Mouse (Mus musculus): ENCODE data around the gene Six1. TPM values are rescaled to one million over a fixed set of nuclear protein-coding genes. Genes with fewer than 3 reads are reported as not detected.
"Not testable (repeated sequence)": the region's sequence is repeated elsewhere in the genome, so short reads cannot be mapped to it uniquely, and the experiment has no call there.

The Six1 gene
- total RNA-seq, 2 experiments from 2014 or later, result not detected

DNA sequence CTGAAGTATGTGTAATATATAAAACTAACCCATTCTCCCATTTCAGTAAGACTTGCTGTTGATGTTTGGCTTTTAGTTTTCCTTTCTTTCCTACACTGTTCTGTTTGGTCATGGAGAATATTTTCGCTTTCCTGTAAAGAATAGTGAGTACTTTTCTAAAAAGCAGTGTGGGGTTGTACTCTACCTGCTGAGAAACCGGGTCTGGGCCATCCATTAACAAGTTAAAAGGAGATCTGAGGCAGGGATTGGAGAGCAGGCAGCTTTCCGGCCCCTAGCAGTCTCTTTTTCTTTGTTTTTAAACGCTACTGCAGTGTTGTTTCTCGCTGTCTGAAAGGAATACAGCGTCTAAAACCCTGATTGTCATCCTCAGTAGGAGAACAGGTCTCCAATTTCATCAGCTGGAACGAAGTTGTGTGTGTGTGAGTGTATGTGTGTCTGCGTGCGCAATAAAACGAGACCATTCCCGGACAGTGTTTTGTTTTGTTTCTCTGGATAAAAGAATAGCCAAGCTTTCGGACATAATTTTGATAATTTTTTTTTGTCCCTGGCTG lies 15.2 kb downstream of the Six1 start:
- ATAC-seq (replicated peaks; ENCODE audit: low FRiP score, low TSS enrichment, poor library complexity, severe bottlenecking), result no peak

DNA sequence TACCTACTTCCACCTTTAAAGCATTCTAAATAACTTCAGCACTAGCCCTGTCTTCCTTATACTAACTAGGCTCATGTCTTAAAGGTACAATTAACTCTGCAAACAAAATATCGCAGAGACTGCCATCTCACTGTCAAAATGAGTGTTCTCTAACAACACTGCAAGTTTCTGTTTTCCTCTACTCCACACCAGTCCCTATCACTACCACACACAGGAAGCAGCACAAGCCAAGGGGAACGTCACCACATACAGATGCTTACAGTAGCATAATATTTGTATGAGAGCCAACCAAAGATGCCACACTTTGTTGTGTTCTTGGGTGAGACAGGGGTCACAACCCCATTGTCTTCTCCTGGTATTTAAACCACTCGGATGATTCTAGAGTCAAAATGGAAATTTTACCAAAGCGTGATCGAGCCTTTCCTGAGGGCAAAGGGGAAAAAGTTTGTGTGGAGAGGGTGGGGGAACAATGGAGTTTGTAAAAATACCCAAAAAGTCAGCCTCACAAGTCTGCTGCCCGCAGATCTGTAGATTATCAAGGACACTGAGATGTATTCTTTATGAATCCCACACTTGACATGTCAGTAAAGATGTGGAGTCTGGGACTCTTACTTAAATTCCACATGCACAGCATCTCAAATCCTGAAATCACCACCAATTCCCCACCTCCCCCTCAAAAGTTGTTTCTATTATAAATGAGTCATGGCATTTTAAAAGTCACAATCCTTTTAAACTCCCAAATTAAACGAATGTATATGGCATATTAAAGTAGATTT lies 16.1 kb downstream of the Six1 start:
- ATAC-seq (replicated peaks; ENCODE audit: low FRiP score, low TSS enrichment, poor library complexity, severe bottlenecking), result no peak

DNA sequence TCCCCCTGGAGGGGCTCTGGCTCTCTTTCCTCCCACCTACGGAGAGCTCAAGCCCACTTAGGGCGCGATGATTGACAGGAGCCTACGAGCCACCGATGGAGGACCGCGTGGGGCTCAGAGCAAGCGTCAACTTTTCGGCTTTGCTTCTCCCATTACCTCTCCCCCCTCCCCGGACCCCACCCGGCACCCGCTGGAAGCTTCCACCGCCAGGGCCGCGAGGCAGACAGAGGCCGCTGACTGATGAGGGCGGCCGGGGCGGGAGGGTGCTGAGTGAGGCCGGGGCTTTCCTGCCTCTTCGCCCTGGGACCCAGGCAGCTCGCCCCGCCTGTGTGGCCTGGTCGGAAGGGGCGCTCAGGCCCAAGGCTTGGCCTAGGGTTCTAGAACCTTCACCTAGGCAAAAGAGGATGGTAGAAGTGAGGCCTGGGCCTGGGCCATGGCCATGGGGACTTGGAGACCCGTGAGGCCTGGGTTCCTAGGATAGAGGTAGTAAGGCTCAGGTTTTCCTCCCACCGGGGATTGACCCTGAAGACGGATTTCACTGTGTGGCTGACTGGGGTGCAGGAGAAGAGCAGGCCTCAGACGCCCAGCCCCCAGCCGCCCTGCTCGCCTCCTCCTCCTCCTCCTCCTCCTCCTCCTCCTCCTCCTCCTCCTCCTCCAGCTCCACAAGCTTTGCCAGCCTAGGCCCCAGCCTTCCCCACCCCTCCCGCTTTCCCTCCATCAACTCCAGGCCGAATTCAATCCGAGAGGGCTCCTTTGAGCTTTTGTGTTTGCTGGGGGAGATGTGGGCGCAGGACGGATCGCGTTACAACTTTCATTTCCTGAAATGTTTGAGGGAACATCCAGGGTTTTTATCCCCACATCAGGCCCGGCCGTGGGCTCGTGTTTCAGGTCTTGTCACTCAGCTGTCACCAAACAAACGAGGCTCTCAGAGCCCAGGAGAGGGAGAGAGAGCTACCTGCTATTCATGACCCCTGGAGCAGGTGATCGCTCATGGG lies 18.5 kb downstream of the Six1 start:
- no peak for ATAC-seq (replicated peaks; ENCODE audit: low FRiP score, low TSS enrichment, poor library complexity, severe bottlenecking)

- no peak for ATAC-seq (replicated peaks; ENCODE audit: low FRiP score, low TSS enrichment, poor library complexity, severe bottlenecking)
These were observed 21.0 kb downstream of the Six1 start for GRCm38 (mm10) chr12:73032665-73033064.

DNA sequence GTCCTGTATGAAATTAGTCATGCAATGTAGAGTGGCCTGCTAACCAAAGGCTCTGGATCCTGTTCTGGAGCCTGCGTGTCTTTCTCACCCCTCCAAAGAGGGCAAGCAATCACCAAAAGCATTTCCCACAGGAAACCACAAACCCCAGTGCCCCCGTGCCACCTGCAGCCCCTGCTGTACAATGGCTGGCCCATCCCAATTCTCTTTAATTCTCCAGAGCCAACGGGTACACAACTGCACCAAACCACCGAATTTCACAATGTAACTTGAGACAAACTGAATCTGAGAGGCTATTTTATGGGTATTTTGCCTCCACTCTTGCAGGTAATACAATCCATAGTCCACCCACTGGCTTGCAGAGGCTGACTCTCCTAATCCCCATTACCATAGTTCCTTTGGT lies 22.4 kb downstream of the Six1 start:
- ATAC-seq (replicated peaks; ENCODE audit: low FRiP score, low TSS enrichment, poor library complexity, severe bottlenecking), result no peak

DNA sequence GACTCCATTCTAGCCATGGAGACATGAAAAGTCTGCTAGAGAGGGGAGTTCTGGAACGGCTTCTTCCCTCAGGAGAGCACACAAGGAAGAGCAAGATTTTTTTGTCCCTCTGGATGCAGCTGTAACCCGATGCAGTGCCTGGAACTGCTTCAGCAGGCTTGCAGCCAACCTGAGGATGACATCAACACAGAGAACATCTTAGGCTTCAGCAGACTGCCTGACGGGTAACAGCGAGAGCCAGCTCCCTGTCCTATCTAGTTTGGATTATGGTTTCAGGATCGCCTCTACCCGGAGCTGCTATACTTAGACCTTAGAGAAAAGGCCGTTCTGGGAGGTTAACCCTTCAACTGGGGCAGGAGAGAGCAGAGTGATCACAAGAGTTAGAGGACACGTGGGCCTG lies 28.2 kb downstream of the Six1 start:
- no peak for ATAC-seq (replicated peaks; ENCODE audit: low FRiP score, low TSS enrichment, poor library complexity, severe bottlenecking)

DNA sequence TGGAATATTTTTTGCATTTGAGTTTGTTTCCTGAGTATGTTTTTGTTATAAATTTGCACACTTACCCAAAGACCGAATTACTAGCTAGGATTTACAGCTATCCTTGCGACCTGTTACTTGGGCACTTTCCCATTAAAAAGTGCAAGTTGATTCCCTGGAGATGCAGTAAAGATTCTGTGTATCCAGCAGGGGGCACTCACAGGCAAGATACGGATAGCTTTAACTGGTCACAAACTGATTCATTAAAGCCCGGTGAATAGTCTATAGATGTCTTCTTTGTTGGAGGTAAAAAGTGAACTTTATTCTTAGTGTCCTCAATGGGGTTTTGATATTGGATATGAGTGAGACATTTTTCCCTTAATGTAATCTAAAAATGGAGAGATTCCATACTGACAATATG lies 32.7 kb downstream of the Six1 start:
- ATAC-seq (replicated peaks; ENCODE audit: low FRiP score, low TSS enrichment, poor library complexity, severe bottlenecking), result 0 out of 2 replicates have a peak, but pooled peaks have one; percentile 68

- no peak for ATAC-seq (replicated peaks; ENCODE audit: low FRiP score, low TSS enrichment, poor library complexity, severe bottlenecking)
These were observed 33.3 kb downstream of the Six1 start for GRCm38 (mm10) chr12:73020422-73020821.

DNA sequence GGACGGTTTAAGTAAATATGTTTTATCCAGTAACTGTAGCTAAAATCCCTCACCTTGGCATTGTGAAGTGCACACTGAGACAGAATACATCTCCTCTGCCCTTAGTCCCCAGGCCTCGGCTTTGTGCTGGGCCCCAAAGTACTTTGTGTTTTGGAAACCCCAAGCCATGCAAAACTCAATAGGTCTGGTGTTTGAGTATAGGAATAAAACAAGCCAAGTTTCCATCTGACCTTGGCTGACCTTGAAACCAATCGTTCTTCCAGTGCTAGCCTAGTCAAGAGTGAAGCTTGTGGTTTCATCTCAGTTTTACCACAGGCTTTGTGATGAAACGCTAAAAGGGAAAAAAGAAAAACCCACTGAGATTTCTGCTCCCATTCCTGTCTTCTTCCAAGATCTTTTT lies 34.8 kb downstream of the Six1 start:
- ATAC-seq (replicated peaks; ENCODE audit: low FRiP score, low TSS enrichment, poor library complexity, severe bottlenecking), result no peak

DNA sequence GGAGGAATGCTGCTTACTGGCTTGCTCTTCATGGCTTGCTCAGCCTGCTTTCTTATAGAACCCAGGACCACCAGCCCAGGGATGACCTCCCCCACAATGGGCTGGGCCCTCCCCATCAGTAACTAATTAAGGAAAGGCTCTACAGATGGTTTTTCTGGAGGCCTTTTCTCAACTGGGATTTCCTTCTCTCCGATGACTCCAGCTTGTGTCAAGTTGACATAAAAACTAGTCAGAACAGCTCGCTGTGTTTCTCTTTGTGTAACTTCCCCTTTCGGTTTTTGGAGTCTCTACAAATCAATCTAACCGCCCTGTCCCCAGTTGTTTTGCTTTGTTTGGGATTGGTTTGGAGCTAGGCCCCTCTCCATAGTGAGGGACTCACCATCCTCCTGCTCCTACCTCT lies 37.5 kb downstream of the Six1 start:
- ATAC-seq (replicated peaks; ENCODE audit: low FRiP score, low TSS enrichment, poor library complexity, severe bottlenecking), result no peak

DNA sequence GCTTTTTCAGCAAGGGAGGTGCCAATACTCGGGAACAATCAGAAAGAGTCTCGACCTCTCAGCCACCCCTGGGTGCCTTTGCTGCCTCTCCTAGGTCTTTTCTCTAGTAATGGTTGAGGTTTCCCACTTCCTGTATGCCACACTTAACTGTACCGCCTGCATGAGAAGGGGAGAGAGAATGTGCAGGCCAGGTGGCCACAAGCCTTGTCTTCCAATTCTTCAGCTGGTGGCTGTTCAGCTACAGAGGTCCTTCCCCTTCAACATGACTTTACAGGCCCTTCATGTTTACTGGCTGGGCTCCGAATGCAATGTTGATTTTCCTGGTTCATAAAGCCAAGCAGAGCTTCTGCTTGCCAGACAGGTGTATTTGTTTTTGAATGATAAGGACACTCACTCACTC lies 39.4 kb downstream of the Six1 start:
- ATAC-seq (replicated peaks; ENCODE audit: low FRiP score, low TSS enrichment, poor library complexity, severe bottlenecking), result no peak

GRCm38 (mm10) chr12:73012824-73013223 lies 40.9 kb downstream of the Six1 start:
- ATAC-seq (replicated peaks; ENCODE audit: low FRiP score, low TSS enrichment, poor library complexity, severe bottlenecking), result no peak

- no peak for ATAC-seq (replicated peaks; ENCODE audit: low FRiP score, low TSS enrichment, poor library complexity, severe bottlenecking)
These were observed 41.4 kb downstream of the Six1 start for GRCm38 (mm10) chr12:73012136-73012785.

DNA sequence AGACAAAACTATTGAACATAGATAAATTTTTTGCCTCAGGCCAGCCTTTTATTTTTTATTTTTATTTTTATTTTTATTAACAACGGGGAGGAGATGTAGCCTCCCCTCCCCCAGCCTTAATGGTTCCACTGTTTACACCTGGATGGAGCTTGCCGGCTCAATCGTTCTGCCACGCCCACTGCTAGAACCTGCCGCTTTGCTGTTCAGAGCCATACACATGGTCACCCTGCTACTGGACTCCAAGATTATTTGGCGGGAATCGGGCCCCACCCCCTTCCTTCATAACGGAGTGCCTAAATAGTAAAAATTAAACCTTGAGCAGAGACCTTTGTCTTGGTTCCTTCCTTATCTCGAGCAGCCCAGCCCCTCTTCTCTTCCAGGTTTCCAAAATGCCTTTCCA lies 50.8 kb downstream of the Six1 start:
- ATAC-seq (replicated peaks; ENCODE audit: low FRiP score, low TSS enrichment, poor library complexity, severe bottlenecking), result not testable (repeated sequence)

DNA sequence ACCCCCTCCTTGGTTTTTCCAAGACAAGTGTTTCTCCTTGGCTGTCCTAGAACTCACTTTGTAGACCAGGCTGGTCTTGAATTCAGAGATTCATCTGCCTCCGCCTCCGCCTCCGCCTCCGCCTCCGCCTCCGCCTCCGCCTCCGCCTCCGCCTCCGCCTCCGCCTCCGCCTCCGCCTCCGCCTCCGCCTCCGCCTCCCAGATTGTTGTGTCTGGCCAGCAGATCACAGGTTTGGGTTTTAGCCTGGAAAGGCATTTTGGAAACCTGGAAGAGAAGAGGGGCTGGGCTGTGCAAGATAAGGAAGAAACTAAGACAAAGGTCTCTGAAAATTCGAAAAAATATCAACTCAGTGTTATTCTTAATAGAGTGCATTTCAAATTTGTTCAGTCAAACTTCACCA lies 51.4 kb downstream of the Six1 start:
- not testable (repeated sequence) for ATAC-seq (replicated peaks; ENCODE audit: low FRiP score, low TSS enrichment, poor library complexity, severe bottlenecking)

DNA sequence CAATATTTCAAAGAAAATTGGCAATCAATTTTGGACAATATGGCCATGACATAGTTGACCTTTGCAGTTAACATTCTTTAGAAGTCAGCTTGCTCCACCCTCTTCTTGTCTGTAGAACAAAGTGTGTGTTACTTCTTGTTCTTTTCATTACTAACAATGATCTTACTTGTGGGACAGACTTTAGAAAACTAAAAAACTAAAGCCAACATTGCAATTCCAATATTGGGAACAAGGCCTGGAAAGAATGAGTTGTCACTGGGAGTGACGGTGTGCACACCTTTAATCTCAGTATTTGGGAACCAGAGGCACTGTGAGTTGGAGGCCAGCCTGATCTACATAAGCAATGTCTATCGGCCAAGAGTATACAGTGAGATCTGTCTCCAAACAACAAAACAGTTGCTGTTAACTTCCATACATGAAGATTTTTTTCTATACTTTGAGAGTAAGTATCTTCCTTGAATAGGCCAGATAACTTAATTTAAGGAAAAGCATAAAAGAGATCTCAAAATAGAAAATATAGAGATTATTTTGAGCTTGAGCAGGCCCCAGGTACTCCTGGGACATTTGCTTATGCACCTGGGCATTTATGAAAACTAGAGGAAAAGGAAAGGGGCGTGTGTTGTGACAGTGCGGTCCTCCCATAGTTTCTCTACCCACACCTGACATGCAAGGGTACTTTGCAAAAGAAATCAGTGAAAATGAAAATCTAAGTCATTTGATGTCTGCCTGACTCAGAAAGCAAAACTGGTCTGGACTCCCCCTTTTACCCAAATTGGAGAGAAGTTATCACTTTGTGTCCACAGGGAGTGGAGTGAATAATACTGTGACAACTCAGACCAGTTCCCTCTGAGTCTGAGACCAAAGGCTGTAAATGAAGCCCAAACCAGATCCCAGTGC lies 55.3 kb downstream of the Six1 start:
- no peak for ATAC-seq (replicated peaks; ENCODE audit: low FRiP score, low TSS enrichment, poor library complexity, severe bottlenecking)

DNA sequence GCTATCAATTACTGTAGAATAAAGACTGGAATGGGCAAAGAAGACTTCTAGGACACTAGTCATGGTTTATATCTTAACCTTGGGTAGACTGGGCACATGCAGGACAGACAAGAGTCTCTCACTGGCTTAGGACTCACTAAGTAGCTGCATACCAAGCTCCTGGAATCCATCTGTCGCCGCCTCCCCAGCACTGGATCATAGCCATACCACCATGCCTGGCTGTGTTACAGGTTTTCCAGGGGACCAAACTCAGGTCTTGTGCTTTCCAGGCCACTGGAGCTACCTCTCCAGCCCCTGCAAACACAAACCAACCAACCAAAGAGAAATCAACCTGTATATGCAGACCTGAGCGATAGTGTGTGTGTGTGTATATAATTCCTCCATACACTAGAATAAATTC lies 57.0 kb downstream of the Six1 start:
- no peak for ATAC-seq (replicated peaks; ENCODE audit: low FRiP score, low TSS enrichment, poor library complexity, severe bottlenecking)

All from megakaryocyte-erythroid progenitor cell, adult 5-6 weeks (primary cell).